Mouse (Mus musculus) hindbrain, embryonic 15.5 days (tissue): ENCODE results near the gene Erich3. TPM values are rescaled to one million over a fixed set of nuclear protein-coding genes. Genes with fewer than 3 reads are reported as not detected.
"Not testable (repeated sequence)": the region's sequence is repeated elsewhere in the genome, so short reads cannot be mapped to it uniquely, and the experiment has no call there.

Source experiments
- ATAC-seq: fragments of 200-750 bp; cut with Nextera tagmentation; 2 replicates; pipeline ENCODE4 v1.8.0; 2017; ENCODE audit warnings: low read depth, moderate number of reproducible peaks, moderate TSS enrichment; ENCODE audit not compliant: low FRiP score
- H3K27ac ChIP-seq: fragments of 300-500 bp; sonication (generic); replicated peaks from 2 replicates; pipeline ENCODE4 v1.5.1; 2015; ENCODE audit warnings: mild to moderate bottlenecking, inconsistent platforms
- H3K27me3 ChIP-seq: fragments of 300-500 bp; sonication (generic); 2 replicates; pipeline ENCODE4 v1.6.1; 2015; ENCODE audit warnings: control low read depth, inconsistent platforms
- H3K36me3 ChIP-seq: fragments of 300-500 bp; sonication (generic); 2 replicates; pipeline ENCODE4 v1.6.1; 2015; ENCODE audit warnings: control low read depth, inconsistent platforms
- H3K4me1 ChIP-seq: fragments of 300-500 bp; sonication (generic); replicated peaks from 2 replicates; pipeline ENCODE4 v1.6.1; 2015; ENCODE audit warnings: control low read depth, inconsistent platforms
- H3K4me2 ChIP-seq: fragments of 300-500 bp; sonication (generic); 2 replicates; pipeline ENCODE4 v1.6.1; 2015; ENCODE audit warnings: moderate library complexity, mild to moderate bottlenecking, inconsistent platforms
- H3K4me3 ChIP-seq: fragments of 300-500 bp; sonication (generic); 2 replicates; pipeline ENCODE4 v1.5.1; 2015; ENCODE audit warnings: mild to moderate bottlenecking, inconsistent platforms
- H3K9ac ChIP-seq: fragments of 300-500 bp; sonication (generic); 2 replicates; pipeline ENCODE4 v1.6.1; 2015; ENCODE audit warnings: inconsistent platforms
- H3K9me3 ChIP-seq: fragments of 300-500 bp; sonication (generic); 2 replicates; pipeline ENCODE4 v1.6.1; 2016; ENCODE audit warnings: control low read depth, inconsistent platforms
- whole genome bisulfite sequencing: fragments of 180-500 bp; shearing (Covaris S2); methylation state at CpG from one replicate; pipeline ENCODE4 v1.1.7; 2015; 5-methylcytosine and 5-hydroxymethylcytosine counted together
- polyA plus RNA-seq: library from polyadenylated mRNA; unstranded; fragments of >200 nt; fragmentation: Nextera tagmentation; extraction: Ambion mirVana; gene quantifications from 2 replicates; pipeline ENCODE4 v1.2.1, GENCODE M21; 2015

The Erich3 gene
- polyA plus RNA-seq = 2.2 TPM in 2 replicates

- peak within 1 kb of the TSS; percentile 44 for H3K4me3 ChIP-seq
- ATAC-seq = peak; percentile 7; the same call in 1 of the 2 replicates
- 14% methylated on average over 7 of the region's 7 CpGs for WGBS
- peaks cover 26% of the 10 kb centered on the region for H3K4me1 ChIP-seq
- peak within 1 kb of the TSS; percentile 56 for H3K9ac ChIP-seq
- no peaks in the 10 kb centered on the region for H3K9me3 ChIP-seq
- peak within 1 kb of the TSS; percentile 77 for H3K4me2 ChIP-seq
- H3K27ac ChIP-seq = peak within 1 kb of the TSS; percentile 90
- H3K27me3 ChIP-seq = no peaks in the 10 kb centered on the region
- H3K36me3 ChIP-seq = no peaks in the 10 kb centered on the region
Observed at GRCm38 (mm10) chr3:154663545-154663944, at the start of gene Erich3. TSS of gene Erich3 (plus strand) at chr3:154663859.

- Histone ChIP-seq H3K4me3 (no peak overlapping the region), H3K9me3 (no peaks in the 10 kb centered on the region), H3K9ac (no peak overlapping the region), H3K4me1 (no peaks in the 10 kb centered on the region), H3K27ac (no peak overlapping the region), H3K4me2 (no peak overlapping the region), H3K27me3 (no peaks in the 10 kb centered on the region), H3K36me3 (no peaks in the 10 kb centered on the region)
- ATAC-seq = no peak
- 92% methylated on average over 8 of the region's 8 CpGs for WGBS
Observed at GRCm38 (mm10) chr3:154614771-154615170, 48.9 kb upstream of the Erich3 start.

- H3K4me2 ChIP-seq = no peak overlapping the region
- H3K9ac ChIP-seq = no peak overlapping the region
- H3K9me3 ChIP-seq = no peaks in the 10 kb centered on the region
- no peaks in the 10 kb centered on the region for H3K27me3 ChIP-seq
- 89% methylated on average over 7 of the region's 7 CpGs for WGBS
- H3K27ac ChIP-seq = no peak overlapping the region
- no peak for ATAC-seq
- no peaks in the 10 kb centered on the region for H3K36me3 ChIP-seq
- H3K4me1 ChIP-seq = no peaks in the 10 kb centered on the region
- H3K4me3 ChIP-seq = no peak overlapping the region
Observed at GRCm38 (mm10) chr3:154615304-154615703, 48.4 kb upstream of the Erich3 start.

GRCm38 (mm10) chr3:154616106-154616505, 47.6 kb upstream of the Erich3 start:
- Histone ChIP-seq H3K27me3 (no peaks in the 10 kb centered on the region), H3K4me1 (no peaks in the 10 kb centered on the region), H3K4me2 (no peak overlapping the region), H3K27ac (no peak overlapping the region), H3K9me3 (no peaks in the 10 kb centered on the region), H3K9ac (no peak overlapping the region), H3K36me3 (no peaks in the 10 kb centered on the region), H3K4me3 (no peak overlapping the region)
- ATAC-seq = no peak
- 93% methylated on average over 4 of the region's 4 CpGs for WGBS

- H3K36me3 ChIP-seq = no peaks in the 10 kb centered on the region
- ATAC-seq = no peak
Observed at GRCm38 (mm10) chr3:154628284-154628683, 35.4 kb upstream of the Erich3 start.

GRCm38 (mm10) chr3:154631281-154631680, 32.4 kb upstream of the Erich3 start:
- not testable (repeated sequence) for H3K27ac ChIP-seq, H3K4me2 ChIP-seq, H3K9me3 ChIP-seq, H3K4me1 ChIP-seq, ATAC-seq, H3K4me3 ChIP-seq, H3K36me3 ChIP-seq, H3K27me3 ChIP-seq, H3K9ac ChIP-seq
- 88% methylated on average over 2 of the region's 2 CpGs for WGBS

More at GRCm38 (mm10) chr3:154628284-154628683, 35.4 kb upstream of the Erich3 start:
- Histone ChIP-seq H3K9me3 (no peaks in the 10 kb centered on the region), H3K4me1 (no peaks in the 10 kb centered on the region), H3K27me3 (no peaks in the 10 kb centered on the region), H3K4me2 (no peak overlapping the region), H3K27ac (no peak overlapping the region), H3K9ac (no peak overlapping the region), H3K4me3 (no peak overlapping the region)

- H3K4me1 ChIP-seq = no peaks in the 10 kb centered on the region
- H3K4me2 ChIP-seq = no peak overlapping the region
- no peak overlapping the region for H3K4me3 ChIP-seq
- no peaks in the 10 kb centered on the region for H3K36me3 ChIP-seq
- no peak overlapping the region for H3K27ac ChIP-seq
- ATAC-seq = no peak
- no peaks in the 10 kb centered on the region for H3K27me3 ChIP-seq
- no peak overlapping the region for H3K9ac ChIP-seq
- 64% methylated on average over 5 of the region's 5 CpGs for WGBS
- no peaks in the 10 kb centered on the region for H3K9me3 ChIP-seq
Observed at GRCm38 (mm10) chr3:154633091-154633490, 30.6 kb upstream of the Erich3 start.

GRCm38 (mm10) chr3:154646638-154647442, 16.8 kb upstream of the Erich3 start:
- peak; percentile 42 for ATAC-seq
- no peak overlapping the region for H3K27ac ChIP-seq
- no peaks in the 10 kb centered on the region for H3K9me3 ChIP-seq
- no peaks in the 10 kb centered on the region for H3K36me3 ChIP-seq
- peaks cover 4% of the 10 kb centered on the region; the same call in 1 of the 2 replicates for H3K27me3 ChIP-seq
- peak overlapping the region; percentile 9; the same call in 1 of the 2 replicates for H3K4me3 ChIP-seq
- WGBS = 61% methylated on average over 29 of the region's 29 CpGs
- peaks cover 12% of the 10 kb centered on the region; the same call in 1 of the 2 replicates for H3K4me1 ChIP-seq
- H3K4me2 ChIP-seq = peak overlapping the region; percentile 37
- H3K9ac ChIP-seq = no peak overlapping the region

- no peaks in the 10 kb centered on the region for H3K9me3 ChIP-seq
- 64% methylated on average over 7 of the region's 7 CpGs for WGBS
- 0 out of 2 replicates have a peak overlapping the region, but pooled peaks have one; percentile 9 for H3K4me3 ChIP-seq
- H3K4me2 ChIP-seq = peak overlapping the region; percentile 37
- H3K36me3 ChIP-seq = no peaks in the 10 kb centered on the region
- peaks cover 4% of the 10 kb centered on the region; the same call in 1 of the 2 replicates for H3K27me3 ChIP-seq
- H3K9ac ChIP-seq = no peak overlapping the region
- ATAC-seq = peak; percentile 38; the same call in 1 of the 2 replicates
- peaks cover 12% of the 10 kb centered on the region; the same call in 1 of the 2 replicates for H3K4me1 ChIP-seq
- no peak overlapping the region for H3K27ac ChIP-seq
Observed at GRCm38 (mm10) chr3:154647443-154647780, 16.2 kb upstream of the Erich3 start.

GRCm38 (mm10) chr3:154649411-154650285, 14.0 kb upstream of the Erich3 start:
- Histone ChIP-seq H3K4me2 (no peak overlapping the region), H3K9me3 (no peaks in the 10 kb centered on the region), H3K4me1 (peaks cover 21% of the 10 kb centered on the region), H3K36me3 (no peaks in the 10 kb centered on the region), H3K27me3 (peaks cover 4% of the 10 kb centered on the region; the same call in 1 of the 2 replicates), H3K4me3 (no peak overlapping the region), H3K9ac (no peak overlapping the region), H3K27ac (no peak overlapping the region)
- 32% methylated on average over 20 of the region's 20 CpGs for WGBS
- ATAC-seq = 0 out of 2 replicates have a peak, but pooled peaks have one; percentile 34

- no peak for ATAC-seq
- H3K27ac ChIP-seq = no peak overlapping the region
Observed at GRCm38 (mm10) chr3:154651192-154651821, 12.4 kb upstream of the Erich3 start.

More at GRCm38 (mm10) chr3:154651192-154651821, 12.4 kb upstream of the Erich3 start:
- H3K4me1 ChIP-seq = peaks cover 21% of the 10 kb centered on the region
- no peak overlapping the region for H3K4me3 ChIP-seq
- H3K4me2 ChIP-seq = no peak overlapping the region
- no peaks in the 10 kb centered on the region for H3K9me3 ChIP-seq
- peaks cover 4% of the 10 kb centered on the region; the same call in 1 of the 2 replicates for H3K27me3 ChIP-seq
- no peak overlapping the region for H3K9ac ChIP-seq
- WGBS = 83% methylated on average over 10 of the region's 10 CpGs
- H3K36me3 ChIP-seq = no peaks in the 10 kb centered on the region
